Comparison of ENCODE assay signal across 10 mouse cellular contexts in the genomic region with DNA sequence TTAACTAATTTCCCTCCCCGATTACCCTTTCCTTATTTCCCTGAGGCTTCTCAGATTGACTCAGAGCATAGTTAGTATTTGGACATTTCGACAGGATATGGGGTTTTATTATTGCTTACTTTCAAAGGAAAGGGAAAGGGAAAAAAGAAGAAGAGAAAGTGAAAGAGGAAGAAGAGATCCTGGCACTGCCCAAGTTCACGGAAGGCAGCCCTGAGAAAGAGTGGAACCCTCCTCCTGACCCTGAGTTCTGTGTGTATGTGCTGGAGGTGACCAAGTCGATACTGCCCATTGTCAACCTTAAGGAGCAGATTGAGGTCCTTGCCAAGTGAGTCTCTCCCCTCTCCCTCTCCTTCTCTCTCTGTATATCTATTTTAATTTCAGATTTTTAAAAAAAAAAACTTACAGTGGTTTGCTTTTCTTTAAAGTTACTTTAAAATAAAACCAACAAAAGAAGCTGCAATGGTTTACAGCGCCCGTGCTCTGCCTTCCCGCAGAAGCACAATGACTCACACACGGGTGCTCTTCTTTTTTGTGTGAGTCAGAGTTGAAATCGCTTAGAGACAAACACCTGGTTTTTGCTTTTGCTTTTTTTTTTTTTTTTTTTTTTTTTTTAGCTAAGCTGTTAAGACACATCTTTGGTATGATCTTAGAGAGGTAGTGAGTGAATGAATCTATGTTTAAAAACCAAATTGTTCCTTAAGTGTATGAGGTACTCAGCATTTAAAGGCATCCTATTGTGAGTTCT.
DNase-seq lines count a peak whose midpoint lies in the region; ATAC-seq lines count a peak whose summit lies in the region.
"Had no signal": no experiment of that assay in that cellular context is flagged by ENCODE, and none has a peak within 500 bp of the region (broad histone marks: within the 10 kb centered on the region; RNA-seq: fewer than 3 reads in every experiment).

No protein-coding gene starts in this region.

- peak; percentile 69 to 87 for ATAC-seq in hematopoietic stem cell, adult 5-6 weeks (replicated peaks in 1 of 2; ENCODE audit: insufficient read depth in 1 of 2, low FRiP score in 2 of 2, low TSS enrichment in 1 of 2, low read depth in 1 of 2, poor library complexity in 2 of 2, severe bottlenecking in 2 of 2)

- DNase-seq in heart, adult 11 months, result peak; percentile 88
- DNase-seq in heart, postnatal 14 days, result no peak
- peak; percentile 70 for DNase-seq in CD4-positive helper T cell, adult 2 months (ENCODE audit: low read depth, low spot score)
- DNase-seq in natural killer cell, adult 2 months (ENCODE audit: low spot score in 2 of 2), result peak; percentile 21 to 46
- no peak for DNase-seq in urinary bladder, postnatal 10 days (ENCODE audit: low spot score)
- no peak for DNase-seq in spleen, postnatal 14 days (ENCODE audit: low spot score in 2 of 2)
- no peak for DNase-seq in embryo, embryonic 10 days (ENCODE audit: low spot score)
- DNase-seq: cerebellum, postnatal 25 days; kidney, postnatal 25 days had no signal

- intact Hi-C loops in heart, postnatal 14 days (cut with DNase I), result no loop called here

Comparison
In these comparisons a context has a peak if more than half of its experiments do, and no peak if none do; other contexts are left out.
1. DNase-seq: peak in heart, adult 11 months (single experiment), CD4-positive helper T cell, adult 2 months (single experiment) and natural killer cell, adult 2 months (2 of 2); none in heart, postnatal 14 days (0 of 2), urinary bladder, postnatal 10 days (single experiment), spleen, postnatal 14 days (0 of 2) and embryo, embryonic 10 days (single experiment).